Mouse (Mus musculus) lung, postnatal 10 days (tissue): Measurements from ENCODE around the gene Kcmf1.
"Not testable (repeated sequence)": the region's sequence is repeated elsewhere in the genome, so short reads cannot be mapped to it uniquely, and the experiment has no call there.

Experiments
- DNase-seq: peaks from one replicate; pipeline ENCODE4 v3.0.0; 2021

The Kcmf1 gene

GRCm38 (mm10) chr6:72898244-72899200 is 1.3 kb downstream of the Kcmf1 start:
- DNase-seq = peak; percentile 71

- no peak for DNase-seq
Measured at GRCm38 (mm10) chr6:72895000-72895399, 4.8 kb downstream of the Kcmf1 start.

DNA sequence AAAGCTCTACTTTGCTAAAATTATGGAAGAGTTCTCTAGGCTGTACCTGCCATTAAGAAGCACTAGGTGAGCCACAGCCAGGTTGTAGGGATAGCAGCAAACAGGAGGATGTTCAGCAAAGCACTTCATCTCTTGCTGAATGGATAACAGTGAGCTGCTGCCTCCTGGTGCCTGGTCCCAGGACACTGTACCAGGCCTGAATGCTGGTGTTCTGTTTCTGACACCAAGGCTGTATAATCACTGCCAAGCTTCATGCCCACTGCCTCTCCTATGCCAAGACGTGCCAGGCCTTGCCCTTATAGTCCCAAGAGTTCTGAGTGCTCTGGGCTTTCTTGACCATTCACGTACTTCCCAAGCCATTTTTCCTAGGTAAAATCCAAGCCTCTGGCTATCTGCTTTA is 8.5 kb downstream of the Kcmf1 start:
- no peak for DNase-seq

DNA sequence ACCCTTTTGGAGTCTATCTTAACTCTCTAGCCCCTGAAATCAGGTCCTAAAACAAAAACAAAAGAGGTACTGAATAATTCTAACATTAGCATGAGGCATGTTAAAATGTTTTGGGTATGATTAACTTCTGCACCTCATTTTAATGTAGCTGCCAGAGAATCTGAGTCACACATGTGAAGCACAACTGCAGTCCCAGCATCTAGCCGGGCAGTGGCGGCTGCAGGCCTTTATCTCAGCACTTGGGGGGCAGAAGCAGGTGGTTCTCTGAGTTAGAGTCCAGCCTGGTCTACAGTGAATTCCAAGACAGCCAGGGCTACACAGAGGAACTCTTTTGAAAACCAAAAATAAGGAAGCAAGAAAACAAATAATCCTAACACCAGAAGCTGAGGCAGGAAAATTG is 11.1 kb downstream of the Kcmf1 start:
- no peak for DNase-seq

GRCm38 (mm10) chr6:72885268-72885667 is 14.5 kb downstream of the Kcmf1 start:
- DNase-seq = no peak

DNA sequence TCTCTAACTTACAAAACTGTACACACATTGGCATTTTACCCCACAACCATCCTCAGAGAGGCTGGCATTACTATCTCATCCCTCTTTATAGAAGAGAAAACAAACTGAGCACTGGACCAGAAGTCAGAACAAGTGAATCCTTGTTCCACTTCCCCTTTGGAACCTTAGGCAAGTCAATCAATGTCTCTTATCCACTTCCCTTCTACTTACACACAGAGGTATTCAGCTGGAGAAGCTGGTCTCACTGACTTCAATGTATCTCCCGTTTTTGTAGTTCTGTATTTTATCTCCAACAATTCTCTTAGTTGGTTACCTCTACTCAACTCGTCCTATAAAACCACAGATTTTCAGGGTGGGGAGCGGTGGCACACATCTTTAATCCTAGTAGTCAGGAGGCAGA is 15.0 kb downstream of the Kcmf1 start:
- no peak for DNase-seq

GRCm38 (mm10) chr6:72882661-72883458 is 16.9 kb downstream of the Kcmf1 start:
- peak; percentile 10 for DNase-seq

GRCm38 (mm10) chr6:72882222-72882621 is 17.6 kb downstream of the Kcmf1 start:
- no peak for DNase-seq

DNA sequence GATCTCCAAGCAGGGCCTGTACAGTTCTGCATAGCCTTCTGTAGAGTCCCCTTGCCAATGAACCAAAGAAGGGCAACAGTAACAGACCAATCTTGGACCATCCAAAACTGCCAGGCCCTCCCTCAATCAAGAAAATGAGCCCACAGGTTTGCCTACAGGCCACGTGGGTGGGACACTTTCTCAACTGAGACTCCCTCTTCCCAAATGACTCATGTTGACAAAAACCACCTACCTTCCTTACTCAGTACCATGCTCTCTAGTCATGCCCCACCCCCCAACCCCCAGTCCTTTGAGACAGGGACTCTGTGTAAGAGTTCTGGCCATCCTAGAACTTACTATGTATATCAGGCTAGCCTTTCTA is 18.2 kb downstream of the Kcmf1 start:
- no peak for DNase-seq

DNA sequence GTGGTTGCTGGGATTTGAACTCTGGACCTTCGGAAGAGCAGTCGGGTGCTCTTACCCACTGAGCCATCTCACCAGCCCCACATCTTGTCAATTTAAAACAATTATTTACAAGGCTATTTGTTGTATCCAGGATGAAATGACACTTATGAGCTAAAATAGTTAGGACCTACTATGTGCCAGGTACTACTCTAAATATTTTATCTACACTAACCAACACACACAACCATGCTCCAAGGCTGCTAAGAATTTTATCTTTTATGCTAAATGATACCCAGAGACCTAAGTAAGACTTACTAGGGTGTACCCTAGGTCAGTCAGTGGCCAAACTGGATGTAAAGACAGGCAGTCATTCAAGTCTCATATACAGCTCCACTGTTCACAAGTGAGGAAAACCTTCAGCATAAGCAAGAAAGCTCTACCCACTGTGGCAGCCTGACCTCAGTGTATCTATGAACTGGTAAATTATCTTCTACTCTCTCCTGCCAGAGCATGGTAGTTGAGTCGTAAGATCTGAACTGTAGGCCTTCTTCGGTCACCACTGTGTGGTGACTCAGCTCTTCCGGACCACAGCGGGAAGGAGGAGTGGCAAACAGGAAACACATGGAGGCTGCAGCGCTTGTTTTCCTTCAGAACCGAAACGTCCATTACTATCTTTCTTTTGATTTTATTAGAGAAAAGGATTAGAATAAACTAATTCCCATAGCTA is 18.7 kb downstream of the Kcmf1 start:
- peak; percentile 20 for DNase-seq

DNA sequence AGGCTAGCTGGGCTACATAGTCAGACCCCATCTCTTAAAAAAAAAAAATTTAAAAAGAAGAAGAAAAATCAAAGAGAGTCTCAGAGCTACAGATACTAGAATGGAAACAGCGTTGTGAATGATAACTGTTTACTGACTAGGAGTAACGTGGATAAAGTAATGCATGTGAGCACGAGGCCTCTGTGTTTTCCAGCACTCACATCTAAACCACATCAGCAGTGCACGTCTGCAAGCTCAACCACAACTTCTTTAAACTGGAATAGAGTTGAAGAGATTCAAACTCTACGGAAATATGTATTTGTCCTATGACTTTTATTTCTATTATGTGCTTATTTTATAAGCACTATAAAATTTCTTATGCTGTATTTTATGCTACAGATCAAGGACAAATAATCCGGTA is 23.1 kb downstream of the Kcmf1 start:
- DNase-seq = no peak

GRCm38 (mm10) chr6:72873338-72873737 is 26.4 kb downstream of the Kcmf1 start:
- DNase-seq = peak; percentile 64

DNA sequence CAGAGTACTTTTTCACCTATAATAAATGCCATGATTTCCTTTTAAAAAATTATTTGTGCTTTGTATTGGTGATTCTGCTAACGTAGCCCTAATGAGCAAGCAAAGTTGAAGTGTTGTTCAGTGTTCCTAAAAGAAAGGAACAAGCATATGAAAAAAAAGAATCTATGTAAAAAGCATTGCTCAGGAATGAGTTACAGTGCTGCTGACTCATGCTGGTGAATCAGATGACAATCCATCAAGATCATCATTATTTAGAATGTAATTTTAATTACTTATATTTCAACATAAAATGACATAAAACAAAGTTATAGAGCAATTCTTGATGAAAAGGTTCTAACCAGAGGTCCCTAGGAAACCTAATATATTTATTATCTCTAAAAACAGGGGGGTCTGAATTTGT is 27.5 kb downstream of the Kcmf1 start:
- DNase-seq = no peak

DNA sequence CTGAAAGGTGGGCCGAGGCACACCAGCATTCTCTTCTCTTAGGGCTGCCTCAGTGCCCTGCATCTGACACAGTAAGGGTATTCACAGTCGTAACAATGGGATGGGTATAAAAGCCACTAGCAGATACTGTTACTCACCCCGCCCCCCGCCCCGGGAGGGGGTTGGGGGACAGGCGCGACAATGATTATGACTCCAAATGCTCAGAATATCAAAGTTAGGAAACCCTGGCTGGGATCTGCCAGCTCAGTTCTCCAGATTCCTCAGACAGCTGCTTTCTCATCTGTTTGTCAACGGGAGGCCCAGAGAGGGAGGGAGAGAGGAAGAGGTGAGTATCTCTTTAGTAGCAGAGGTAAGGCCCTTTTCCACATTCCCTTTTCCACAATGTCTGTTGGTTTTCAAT is 30.2 kb downstream of the Kcmf1 start:
- DNase-seq = peak; percentile 40

GRCm38 (mm10) chr6:72868688-72869087 is 31.1 kb downstream of the Kcmf1 start:
- peak; percentile 46 for DNase-seq

DNA sequence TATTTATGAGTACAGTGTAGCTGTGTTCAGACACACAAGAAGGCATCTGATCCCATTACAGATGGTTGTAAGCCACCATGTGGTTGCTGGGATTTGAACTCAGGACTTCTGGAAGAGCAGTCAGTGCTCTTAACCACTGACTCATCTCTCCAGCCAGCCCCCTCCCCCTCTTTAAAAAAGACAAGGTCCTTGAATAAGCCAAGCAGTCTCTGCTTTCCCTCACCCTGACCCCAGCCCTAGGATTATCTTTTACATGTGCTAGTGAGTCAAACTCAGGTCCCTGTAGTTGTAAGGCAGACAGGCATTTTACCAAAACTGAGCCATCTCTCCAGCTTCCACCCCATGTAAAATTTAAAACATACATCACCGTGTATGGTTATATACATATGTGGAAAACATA is 32.0 kb downstream of the Kcmf1 start:
- DNase-seq = no peak

DNA sequence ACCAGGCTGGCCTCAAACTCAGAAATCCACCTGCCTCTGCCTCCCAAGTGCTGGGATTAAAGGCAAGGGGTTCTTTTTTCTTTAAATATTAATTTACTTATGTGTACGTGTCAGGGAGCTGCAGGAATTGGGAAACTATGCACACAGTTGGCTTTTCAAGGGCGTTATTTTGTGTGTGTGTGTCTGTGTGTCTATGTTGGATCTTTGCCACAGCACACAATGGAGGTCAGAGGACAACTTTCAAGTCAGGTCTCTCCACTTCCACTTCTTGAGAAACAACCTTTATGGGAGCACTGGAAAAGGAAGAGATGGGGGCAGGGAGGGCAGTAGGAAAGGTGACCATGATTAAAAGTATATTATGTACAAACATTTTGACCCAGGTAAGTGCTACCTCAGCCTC is 33.5 kb downstream of the Kcmf1 start:
- DNase-seq = no peak

GRCm38 (mm10) chr6:72862686-72863085 is 37.1 kb downstream of the Kcmf1 start:
- DNase-seq = not testable (repeated sequence)

GRCm38 (mm10) chr6:72854256-72854655 is 45.5 kb downstream of the Kcmf1 start:
- no peak for DNase-seq

- no peak for DNase-seq
Measured at GRCm38 (mm10) chr6:72852180-72852579, 47.6 kb downstream of the Kcmf1 start.

GRCm38 (mm10) chr6:72851633-72852032 is 48.1 kb downstream of the Kcmf1 start:
- DNase-seq = peak; percentile 67

DNA sequence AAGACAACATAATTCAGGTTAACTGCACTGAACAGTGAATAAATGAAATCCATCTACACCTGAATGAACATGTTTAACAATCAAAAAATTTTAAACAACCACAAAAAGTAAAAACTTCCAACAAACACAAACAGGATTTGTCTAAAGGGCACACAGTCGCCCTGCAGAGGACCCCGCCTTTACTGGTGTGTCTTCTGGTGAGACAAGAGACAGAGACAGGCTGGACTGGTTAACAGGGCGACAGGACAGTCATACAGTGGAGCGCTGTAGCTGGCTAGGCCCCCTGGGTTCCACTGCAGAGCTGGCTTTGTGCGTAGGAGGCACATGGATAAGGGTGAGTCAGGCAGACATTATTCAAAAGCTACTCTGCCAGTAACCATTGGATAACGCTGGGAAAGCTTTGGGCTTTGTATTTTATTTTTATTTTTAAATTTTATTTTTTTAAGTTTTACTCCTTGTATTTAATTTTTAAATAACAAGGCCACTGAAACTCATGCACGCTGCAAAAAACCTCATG is 57.7 kb downstream of the Kcmf1 start:
- no peak for DNase-seq
